Mouse (Mus musculus) midbrain, embryonic 11.5 days (tissue): ENCODE measurements around the gene Dnah2. TPM values are rescaled to one million over a fixed set of nuclear protein-coding genes. Genes with fewer than 3 reads are reported as not detected.

Source experiments
- ATAC-seq: fragments of 200-750 bp; cut with Nextera tagmentation; 2 replicates; pipeline ENCODE4 v1.8.0; 2017; ENCODE audit warnings: moderate TSS enrichment, moderate library complexity; ENCODE audit not compliant: low FRiP score
- DNase-seq: peaks from one replicate; pipeline ENCODE4 v3.0.0; 2015; ENCODE audit warnings: low spot score; ENCODE audit errors: missing footprints
- H3K27ac ChIP-seq: fragments of 300-500 bp; sonication (generic); 2 replicates; pipeline ENCODE4 v1.5.1; 2014; ENCODE audit warnings: low read depth, low read length
- H3K27me3 ChIP-seq: fragments of 300-500 bp; sonication (generic); 2 replicates; pipeline ENCODE4 v1.6.1; 2014; ENCODE audit warnings: mild to moderate bottlenecking, low read length, moderate library complexity, mixed read lengths; ENCODE audit not compliant: control insufficient read depth, insufficient read depth
- H3K36me3 ChIP-seq: fragments of 300-500 bp; sonication (generic); 2 replicates; pipeline ENCODE4 v1.6.1; 2014; ENCODE audit warnings: mild to moderate bottlenecking, low read length, moderate library complexity, mixed read lengths; ENCODE audit not compliant: control insufficient read depth, insufficient read depth
- H3K4me1 ChIP-seq: fragments of 300-500 bp; sonication (generic); 2 replicates; pipeline ENCODE4 v1.6.1; 2014; ENCODE audit warnings: low read length; ENCODE audit not compliant: control insufficient read depth, insufficient read depth
- H3K4me2 ChIP-seq: fragments of 300-500 bp; sonication (generic); 2 replicates; pipeline ENCODE4 v1.6.1; 2014; ENCODE audit warnings: mild to moderate bottlenecking, moderate library complexity
- H3K4me3 ChIP-seq: fragments of 300-500 bp; sonication (generic); 2 replicates; pipeline ENCODE4 v1.5.1; 2014; ENCODE audit warnings: low read depth, low read length
- H3K9ac ChIP-seq: fragments of 300-500 bp; sonication (generic); 2 replicates; pipeline ENCODE4 v1.6.1; 2014; ENCODE audit warnings: low read length
- H3K9me3 ChIP-seq: fragments of 300-500 bp; sonication (generic); 2 replicates; pipeline ENCODE4 v1.6.1; 2016; ENCODE audit warnings: low read length; ENCODE audit not compliant: control insufficient read depth
- WGBS: fragments of 180-500 bp; shearing (Covaris S2); extraction: QIAGEN DNeasy Blood & Tissue Kit; methylation state at CpG from one replicate; pipeline ENCODE4 v1.1.7; 2014; 5-methylcytosine and 5-hydroxymethylcytosine counted together
- polyA plus RNA-seq: library from polyadenylated mRNA; unstranded; fragments of >200 nt; fragmentation: Nextera tagmentation; extraction: Ambion mirVana; gene quantifications from 2 replicates; pipeline ENCODE4 v1.2.1, GENCODE M21; 2014

Dnah2 gene
- polyA plus RNA-seq, 1 experiment from 2014 or later: 1.00 TPM

DNA sequence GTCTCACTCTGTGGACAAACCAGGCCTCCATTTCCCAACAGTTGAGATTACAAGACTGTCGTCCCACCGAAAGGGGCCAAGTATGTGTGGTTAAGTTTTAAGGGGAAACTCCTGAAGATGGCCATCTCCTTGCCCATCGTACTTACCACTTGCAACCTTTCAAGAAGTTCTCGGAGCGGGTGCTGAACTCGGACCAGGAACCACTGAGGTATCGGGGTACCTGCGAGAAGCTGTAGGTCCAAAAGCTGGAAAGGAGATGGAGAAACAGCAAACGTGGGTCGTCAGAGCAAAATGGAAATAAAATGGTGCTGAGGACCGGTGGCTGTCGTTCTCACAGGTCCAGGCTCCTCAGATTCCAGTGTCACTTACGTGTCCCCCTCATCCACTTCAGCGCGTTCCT lies 29.4 kb upstream of the Dnah2 start:
- H3K36me3 ChIP-seq: no peaks in the 10 kb centered on the region
- no peaks in the 10 kb centered on the region for H3K9me3 ChIP-seq
- H3K27ac ChIP-seq: no peak overlapping the region
- H3K27me3 ChIP-seq: no peaks in the 10 kb centered on the region
- no peak for DNase-seq
- H3K9ac ChIP-seq: peak overlapping the region; percentile 78
- H3K4me2 ChIP-seq: peak overlapping the region; percentile 76
- ATAC-seq: no peak
- WGBS: 12% methylated on average over 15 of the region's 15 CpGs
- peaks cover 37% of the 10 kb centered on the region for H3K4me1 ChIP-seq
- H3K4me3 ChIP-seq: peak overlapping the region; percentile 59

DNA sequence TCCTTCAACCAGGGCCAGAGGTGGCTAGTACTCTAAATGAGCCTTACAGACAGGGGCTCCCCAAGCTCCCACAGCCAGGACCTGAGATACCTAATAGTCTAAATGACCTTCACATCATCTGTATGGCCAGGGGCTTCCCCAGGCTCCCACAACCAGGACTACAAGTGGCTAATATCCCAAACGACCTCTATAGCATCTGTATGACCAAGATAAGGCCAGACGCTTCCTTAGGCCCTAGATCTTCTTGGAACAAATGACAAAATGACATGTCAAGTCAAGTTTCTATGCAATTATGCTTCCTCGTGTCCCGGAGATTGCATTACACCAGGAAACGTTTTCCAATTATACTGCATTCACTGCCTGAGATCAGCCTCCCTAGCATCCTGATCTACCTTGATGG lies 27.4 kb upstream of the Dnah2 start:
- no peaks in the 10 kb centered on the region for H3K27me3 ChIP-seq
- H3K9ac ChIP-seq: no peak overlapping the region
- H3K27ac ChIP-seq: no peak overlapping the region
- H3K4me3 ChIP-seq: no peak overlapping the region
- no peak overlapping the region for H3K4me2 ChIP-seq
- H3K4me1 ChIP-seq: peaks cover 25% of the 10 kb centered on the region
- WGBS: 80% methylated on average over 5 of the region's 5 CpGs
- DNase-seq: no peak
- ATAC-seq: no peak
- no peaks in the 10 kb centered on the region for H3K36me3 ChIP-seq
- no peaks in the 10 kb centered on the region for H3K9me3 ChIP-seq

DNA sequence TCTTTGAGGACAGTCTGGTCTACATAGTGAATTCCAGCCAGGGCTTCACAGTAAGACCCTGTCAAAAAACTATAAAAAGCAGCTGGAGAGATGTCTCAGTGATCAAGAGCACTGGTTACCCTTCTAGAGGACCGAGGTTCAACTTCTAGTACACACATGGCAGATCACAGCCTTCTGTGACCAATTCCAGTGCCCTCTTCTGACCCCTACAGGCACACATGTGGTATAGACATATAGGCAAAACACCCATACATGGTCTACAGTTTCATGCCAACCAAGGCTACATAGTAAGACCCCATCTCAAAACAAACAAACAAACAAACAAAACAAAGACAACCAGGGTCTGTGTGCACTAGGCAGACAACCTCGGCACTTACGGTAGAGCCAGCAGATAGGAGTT lies 26.3 kb upstream of the Dnah2 start:
- H3K9ac ChIP-seq: no peak overlapping the region
- H3K27me3 ChIP-seq: no peaks in the 10 kb centered on the region
- peaks cover 7% of the 10 kb centered on the region; the same call in 1 of the 2 replicates for H3K36me3 ChIP-seq
- H3K27ac ChIP-seq: no peak overlapping the region
- no peak for ATAC-seq
- DNase-seq: no peak
- no peaks in the 10 kb centered on the region for H3K9me3 ChIP-seq
- H3K4me2 ChIP-seq: no peak overlapping the region
- no peak overlapping the region for H3K4me3 ChIP-seq
- peaks cover 25% of the 10 kb centered on the region for H3K4me1 ChIP-seq
- WGBS: 66% methylated on average over 3 of the region's 3 CpGs

DNA sequence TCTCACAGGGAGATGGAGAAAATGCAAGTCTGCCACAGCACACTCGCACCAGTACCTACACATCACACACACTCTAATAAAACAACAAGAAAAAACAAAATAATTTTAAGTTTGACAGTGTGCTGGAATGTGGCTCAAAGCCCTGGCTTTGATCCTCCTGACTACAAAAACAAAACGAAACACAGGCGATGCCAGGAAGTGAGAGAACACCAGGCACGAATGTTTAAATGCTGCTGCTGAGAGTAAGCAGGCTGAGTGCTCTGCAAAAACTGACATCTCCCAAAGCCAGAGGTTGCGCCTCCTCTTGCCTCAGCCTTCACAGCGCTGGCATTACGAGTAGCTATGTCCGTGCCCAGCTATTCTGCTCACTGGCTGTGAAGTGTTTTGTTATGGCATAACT lies 16.2 kb upstream of the Dnah2 start:
- Histone ChIP-seq H3K4me1 (peaks cover 22% of the 10 kb centered on the region), H3K27ac (no peak overlapping the region), H3K27me3 (0 out of 2 replicates have a peak, but pooled peaks cover 2% of the 10 kb centered on the region), H3K4me3 (no peak overlapping the region), H3K9me3 (no peaks in the 10 kb centered on the region), H3K9ac (no peak overlapping the region), H3K36me3 (peaks cover 14% of the 10 kb centered on the region), H3K4me2 (no peak overlapping the region)
- DNase-seq (no peak), ATAC-seq (no peak)
- WGBS: 76% methylated on average over 8 of the region's 8 CpGs

DNA sequence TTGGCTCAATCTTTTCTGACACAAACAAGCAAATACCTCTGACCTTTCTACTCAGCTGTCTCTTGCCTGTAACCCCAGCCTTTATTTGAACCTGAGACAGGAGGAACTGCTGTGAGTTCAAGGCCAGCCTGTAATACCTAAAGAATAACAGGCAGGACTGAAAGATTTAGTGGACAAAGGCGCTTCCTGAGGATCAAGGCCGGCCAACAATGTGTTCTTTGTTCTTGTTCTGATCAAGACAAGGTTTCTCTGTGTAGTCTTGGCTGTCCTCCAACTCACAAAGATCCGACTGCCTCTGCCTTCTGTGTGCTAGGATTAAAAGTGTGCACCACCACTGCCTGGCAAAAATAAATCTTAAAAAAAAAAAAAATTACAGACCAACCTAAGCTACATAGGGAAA lies 15.5 kb upstream of the Dnah2 start:
- ATAC-seq: no peak
- DNase-seq: no peak
- H3K4me1 ChIP-seq: peaks cover 26% of the 10 kb centered on the region
- peaks cover 9% of the 10 kb centered on the region for H3K36me3 ChIP-seq
- 52% methylated on average over 3 of the region's 3 CpGs for WGBS
- no peak overlapping the region for H3K4me2 ChIP-seq
- H3K27ac ChIP-seq: no peak overlapping the region
- no peak overlapping the region for H3K9ac ChIP-seq
- no peak overlapping the region for H3K4me3 ChIP-seq
- H3K9me3 ChIP-seq: no peaks in the 10 kb centered on the region
- 0 out of 2 replicates have a peak, but pooled peaks cover 2% of the 10 kb centered on the region for H3K27me3 ChIP-seq

DNA sequence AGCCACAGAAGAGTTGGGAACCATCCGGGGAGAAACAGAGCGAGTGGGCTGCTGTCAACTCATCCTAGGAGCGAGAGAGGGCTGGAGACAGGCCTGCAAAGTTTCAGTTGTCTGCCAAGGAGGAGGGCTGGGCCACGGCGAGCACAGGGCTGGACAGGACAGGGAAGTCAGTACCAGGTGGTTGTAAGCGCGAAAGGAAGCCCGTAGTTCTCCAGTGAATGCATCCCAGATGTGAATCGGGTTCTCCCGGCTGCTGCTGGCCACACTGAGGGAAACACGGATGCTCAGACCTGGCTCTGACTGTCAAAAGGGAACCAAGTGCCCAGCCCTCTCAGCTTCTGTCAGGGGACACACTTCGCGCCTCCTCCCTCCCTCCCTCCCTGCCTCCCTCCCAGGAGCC lies 14.5 kb upstream of the Dnah2 start:
- H3K4me1 ChIP-seq: peaks cover 36% of the 10 kb centered on the region
- H3K9ac ChIP-seq: no peak overlapping the region
- no peak overlapping the region for H3K4me3 ChIP-seq
- no peak overlapping the region for H3K4me2 ChIP-seq
- 0 out of 2 replicates have a peak, but pooled peaks cover 2% of the 10 kb centered on the region for H3K27me3 ChIP-seq
- DNase-seq (no peak), ATAC-seq (no peak)
- no peak overlapping the region for H3K27ac ChIP-seq
- H3K36me3 ChIP-seq: peaks cover 9% of the 10 kb centered on the region
- 80% methylated on average over 13 of the region's 13 CpGs for WGBS
- no peaks in the 10 kb centered on the region for H3K9me3 ChIP-seq

DNA sequence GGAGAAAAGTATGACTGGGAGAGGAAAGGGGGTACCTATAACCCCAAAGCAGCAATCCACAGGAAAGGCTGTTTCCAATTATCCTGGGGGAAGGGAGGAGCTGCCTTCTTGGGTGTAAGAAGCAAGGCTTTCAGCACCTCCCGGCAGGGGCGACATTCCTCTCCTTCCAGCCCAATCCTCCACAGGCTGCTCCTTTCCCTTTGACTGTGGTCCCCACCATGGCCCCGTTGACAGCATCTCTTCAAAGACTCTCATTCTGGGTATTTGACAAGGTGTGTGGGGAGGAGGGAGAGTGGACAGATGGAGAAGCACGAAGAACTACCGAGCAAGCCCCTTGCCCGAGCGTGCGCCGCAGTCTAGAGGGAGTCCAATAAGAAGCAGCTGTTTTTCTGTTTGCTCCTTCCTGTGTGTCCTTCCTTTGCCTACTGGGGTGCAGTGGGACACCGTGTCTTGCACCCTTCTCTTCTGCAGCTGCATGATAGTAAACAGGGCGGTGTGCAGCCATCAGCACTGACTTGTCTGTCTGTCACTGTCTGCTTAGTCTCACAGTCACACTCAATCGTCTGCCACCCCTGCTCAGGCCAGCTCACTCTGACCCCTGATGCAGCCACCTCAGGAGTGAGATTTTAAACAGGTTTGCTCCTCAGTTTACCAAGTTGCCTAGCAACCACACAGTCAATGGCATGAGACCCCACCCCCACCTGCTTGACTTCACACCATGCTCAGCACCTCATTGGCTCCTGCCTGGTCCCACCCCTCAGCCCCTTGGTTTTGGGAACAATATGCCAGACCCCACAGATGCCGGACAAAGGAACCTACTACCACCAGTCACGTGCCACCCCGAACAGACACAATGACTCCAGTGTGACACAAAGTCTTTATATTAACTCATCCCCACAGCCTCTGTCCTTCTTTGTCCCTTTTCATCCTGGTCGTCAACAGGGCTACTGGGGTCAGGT lies 12.3 kb upstream of the Dnah2 start:
- H3K9ac ChIP-seq: peak overlapping the region; percentile 32
- H3K27me3 ChIP-seq: 0 out of 2 replicates have a peak, but pooled peaks cover 2% of the 10 kb centered on the region
- peak; percentile 93 for DNase-seq
- H3K4me2 ChIP-seq: peak overlapping the region; percentile 100; the same call in 1 of the 2 replicates
- H3K36me3 ChIP-seq: peaks cover 9% of the 10 kb centered on the region
- peak; percentile 71 for ATAC-seq
- H3K4me1 ChIP-seq: peaks cover 58% of the 10 kb centered on the region
- peak overlapping the region; percentile 72 for H3K27ac ChIP-seq
- H3K9me3 ChIP-seq: no peaks in the 10 kb centered on the region
- WGBS: 11% methylated on average over 16 of the region's 16 CpGs
- 0 out of 2 replicates have a peak overlapping the region, but pooled peaks have one; percentile 1 for H3K4me3 ChIP-seq

DNA sequence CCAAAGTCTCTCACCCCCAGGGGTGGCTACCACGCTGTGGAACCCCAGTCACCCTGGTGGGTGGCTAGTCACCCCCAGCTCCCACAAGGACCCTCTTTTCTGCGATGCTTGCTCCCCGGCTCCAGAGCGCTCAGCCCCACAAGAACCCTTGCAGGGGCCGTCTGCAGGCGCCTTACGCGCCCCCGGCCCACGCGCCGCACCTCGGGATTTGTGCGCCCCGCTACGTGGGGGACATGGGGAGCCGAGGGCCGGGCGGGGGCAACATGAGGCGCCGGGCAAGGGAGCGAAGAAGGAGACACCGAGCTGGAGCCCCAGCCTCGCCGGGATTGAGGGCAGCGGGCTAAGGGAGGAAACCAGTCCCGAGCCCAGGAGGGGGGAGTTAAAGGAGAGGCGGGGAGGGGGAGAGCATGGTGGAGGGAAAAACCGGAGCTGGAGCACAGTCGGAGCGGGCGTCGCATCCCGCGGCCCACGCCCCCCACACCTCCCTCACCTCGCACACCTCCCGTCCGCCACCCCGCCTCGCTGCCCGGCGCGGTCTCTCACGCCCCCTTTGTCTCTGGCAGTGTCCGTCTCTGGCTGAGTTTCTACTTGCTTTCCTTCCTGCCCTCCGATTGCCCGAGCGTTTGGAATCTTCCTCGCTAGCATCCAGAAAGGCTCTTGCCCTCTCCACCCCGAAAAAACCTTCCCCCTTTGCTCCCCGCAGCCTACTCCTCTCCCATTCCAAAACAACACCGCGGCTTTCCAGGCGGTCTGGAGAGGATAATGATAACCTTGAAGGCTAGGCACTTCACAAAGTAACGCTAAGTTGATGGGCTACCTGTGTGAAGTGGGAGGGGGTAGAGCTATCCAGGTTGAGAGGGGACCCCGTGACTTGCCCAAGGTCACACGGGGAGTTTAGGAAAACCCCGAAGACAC lies 11.2 kb upstream of the Dnah2 start, which contains the start of gene Efnb3:
Gene Efnb3 (minus strand): TSS at position 355 of the 915 bp plus-strand sequence.
- Histone ChIP-seq H3K4me2 (peak within 1 kb of the TSS; percentile 100), H3K27ac (peak within 1 kb of the TSS; percentile 72), H3K4me3 (peak within 1 kb of the TSS; percentile 69), H3K27me3 (0 out of 2 replicates have a peak, but pooled peaks cover 2% of the 10 kb centered on the region), H3K4me1 (peaks cover 58% of the 10 kb centered on the region), H3K9me3 (no peaks in the 10 kb centered on the region), H3K36me3 (peaks cover 7% of the 10 kb centered on the region), H3K9ac (peak within 1 kb of the TSS; percentile 94)
- ATAC-seq (peak; percentile 69), DNase-seq (peak; percentile 97)
- WGBS: 1% methylated on average over 57 of the region's 59 CpGs
